Mouse (Mus musculus) embryonic fibroblast, embryonic 13.5 days (primary cell): ENCODE results near the gene Kdm1a.

Source experiments
- CTCF ChIP-seq: IDR thresholded peaks from 2 replicates; pipeline ENCODE4 v1.5.1; 2011; ENCODE audit warnings: mild to moderate bottlenecking, control low read depth, low read length, moderate library complexity, borderline replicate concordance; ENCODE audit not compliant: insufficient read depth
- POLR2A ChIP-seq: IDR thresholded peaks from 2 replicates; pipeline ENCODE4 v1.6.1; 2011; ENCODE audit warnings: low read depth, mild to moderate bottlenecking, control low read depth, low read length, moderate library complexity

GRCm38 (mm10) chr4:136605756-136606485 is 3.4 kb upstream of the Kdm1a start:
- no peak for TF ChIP-seq CTCF
- no peak for TF ChIP-seq POLR2A
